Mouse (Mus musculus): ENCODE measurements around the gene Tbx4. TPM values are rescaled to one million over a fixed set of nuclear protein-coding genes. Genes with fewer than 3 reads are reported as not detected.

Gene Tbx4
- total RNA-seq, 2 experiments from 2014 or later: 1.4 to 1.7 TPM

DNA sequence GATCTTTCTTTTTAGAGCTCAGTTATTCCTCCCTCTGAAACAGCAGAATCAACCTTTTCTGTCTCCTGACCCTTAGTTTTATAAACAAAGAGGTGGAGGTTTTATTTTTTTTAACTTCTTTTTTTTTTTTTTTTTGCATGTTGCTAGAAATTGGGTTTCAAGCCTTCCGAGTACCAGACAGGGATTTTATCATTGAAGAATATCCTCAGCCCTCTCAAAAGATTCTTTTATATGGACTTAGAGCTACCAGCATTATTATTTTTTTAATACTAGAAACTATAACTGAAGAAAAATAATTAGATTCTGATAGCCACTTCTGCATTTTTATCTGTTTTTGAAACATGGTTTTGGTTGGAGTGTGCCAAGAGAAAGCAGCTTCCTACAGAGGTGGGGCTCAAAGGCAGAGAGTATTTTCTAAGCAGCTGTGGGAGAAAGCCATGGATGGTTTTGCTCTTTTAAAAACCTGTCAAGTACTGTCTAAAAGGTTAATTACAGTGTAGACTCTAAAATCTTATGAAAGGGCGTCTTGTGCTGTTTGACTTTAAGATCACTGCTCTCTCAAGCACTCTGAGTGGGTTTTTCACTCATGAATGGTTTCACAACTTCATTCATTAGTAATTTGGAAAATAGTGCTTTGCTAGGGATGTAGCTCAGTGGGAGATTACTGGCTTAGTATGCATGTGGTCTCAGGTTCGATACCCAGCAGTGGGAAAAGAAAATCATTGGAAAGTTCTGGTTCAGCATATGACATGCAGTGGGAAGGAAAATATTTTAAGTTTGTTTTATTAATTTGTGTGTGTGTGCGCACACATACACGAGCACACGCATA lies 70.9 kb downstream of the Tbx4 start:
- intact Hi-C loops (cut with DNase I): no loop called here
- no peak for DNase-seq

DNA sequence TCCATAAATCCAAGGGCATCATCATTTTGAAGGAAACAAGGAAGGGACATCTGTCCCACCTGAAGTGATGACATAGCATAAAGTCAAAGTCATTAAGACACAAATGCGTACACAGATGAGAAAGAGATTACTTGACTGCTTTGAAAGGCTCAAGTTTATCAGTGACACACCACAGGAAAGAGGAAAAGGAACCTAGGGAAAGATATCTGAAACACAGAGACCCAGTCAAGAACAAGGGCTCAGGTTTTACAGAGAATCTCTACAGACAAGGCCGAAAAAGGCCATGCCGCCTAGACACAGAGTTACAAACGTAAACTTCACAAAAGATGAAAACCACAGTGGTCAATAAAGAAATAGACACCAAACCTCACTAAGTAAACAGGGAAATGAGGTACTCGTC lies 73.6 kb downstream of the Tbx4 start:
- DNase-seq: no peak
- intact Hi-C loops (cut with DNase I): no loop called here

DNA sequence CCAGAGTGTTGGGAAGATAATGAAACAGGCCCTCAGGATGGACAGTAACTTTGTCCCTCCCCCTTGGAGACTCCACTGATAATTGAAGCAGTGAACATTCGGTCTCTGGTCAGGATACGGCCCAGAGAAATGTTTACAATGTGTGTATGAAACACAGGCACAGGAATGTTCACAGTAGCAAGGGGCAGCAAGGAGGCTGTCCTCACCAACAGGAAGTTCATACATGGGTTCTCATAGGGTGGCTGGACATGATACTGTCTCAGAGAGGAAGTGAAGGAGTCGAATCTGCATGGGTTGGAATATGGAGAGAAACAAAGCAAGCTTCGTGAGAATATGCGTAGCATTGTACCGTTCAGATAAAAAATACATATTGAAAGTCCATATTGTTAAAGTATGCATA lies 74.1 kb downstream of the Tbx4 start:
- no peak for DNase-seq
- intact Hi-C loops (cut with DNase I): no loop called here

DNA sequence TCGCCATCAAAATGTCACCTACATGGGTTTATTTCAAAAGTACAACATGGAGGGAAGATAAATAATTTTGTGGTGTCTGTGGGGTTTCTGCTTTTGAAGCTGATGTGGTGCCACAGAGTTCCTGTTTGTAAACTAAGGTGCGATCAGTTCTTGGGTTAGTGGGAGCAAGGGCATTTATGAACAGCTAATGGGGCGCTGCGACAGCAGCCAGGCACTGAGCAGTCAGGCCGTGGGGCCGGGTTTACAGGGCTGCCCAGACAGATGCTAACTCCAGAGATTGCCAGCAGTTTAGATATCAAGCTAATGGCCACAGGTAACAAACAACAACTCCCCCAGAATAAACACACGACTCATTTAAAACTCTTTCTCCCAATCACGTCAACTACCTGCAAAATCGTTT lies 75.3 kb downstream of the Tbx4 start:
- intact Hi-C loops (cut with DNase I): no loop called here
- DNase-seq: no peak

Other genes starting within 250 kb of the Tbx4 start
- gene Tbx2, start 53.9 kb upstream of the Tbx4 start, total RNA-seq (2021): 1 to 10 TPM; 3.0 to 3.7 TPM
- not detected for gene Gm11444, start 36.1 kb upstream of the Tbx4 start, total RNA-seq (2021)